Mouse (Mus musculus) bone marrow, adult 2 months (tissue): ENCODE results near the gene Cntnap2. TPM values are rescaled to one million over a fixed set of nuclear protein-coding genes. Genes with fewer than 3 reads are reported as not detected.

Experiments
- H3K27ac ChIP-seq: fragments of 200-500 bp; 2 replicates; pipeline ENCODE4 v1.5.1; 2012; ENCODE audit warnings: low read depth, mild to moderate bottlenecking, control low read depth, inconsistent platforms, low read length; ENCODE audit not compliant: control insufficient read depth, poor library complexity, insufficient read depth
- H3K4me1 ChIP-seq: fragments of 200-500 bp; 2 replicates; pipeline ENCODE4 v1.6.1; 2011; ENCODE audit warnings: low read length; ENCODE audit not compliant: control insufficient read depth, insufficient read depth
- H3K4me3 ChIP-seq: fragments of 200-500 bp; replicated peaks from 2 replicates; pipeline ENCODE3; 2011; ENCODE audit warnings: mild to moderate bottlenecking, low read depth, low read length, control low read depth; ENCODE audit not compliant: control insufficient read depth
- CTCF ChIP-seq: fragments of 200-500 bp; IDR thresholded peaks from 2 replicates; pipeline ENCODE4 v1.5.1; 2011; ENCODE audit warnings: low read length, control low read depth; ENCODE audit not compliant: control insufficient read depth, insufficient read depth
- POLR2A ChIP-seq: fragments of 200-500 bp; IDR thresholded peaks from 2 replicates; pipeline ENCODE4 v1.6.1; 2011; ENCODE audit warnings: low read depth, mild to moderate bottlenecking, control low read depth, low read length, borderline replicate concordance; ENCODE audit not compliant: control insufficient read depth
- WGBS: fragments of 180-500 bp; shearing (Covaris S2); methylation state at CpG from one replicate; pipeline ENCODE4 v1.1.7; 2018; 5-methylcytosine and 5-hydroxymethylcytosine counted together
- polyA plus RNA-seq: library from polyadenylated mRNA; stranded (reverse); fragments of >200 nt; gene quantifications from 2 replicates; pipeline ENCODE4 v1.2.4, GENCODE M21; 2011; ENCODE audit warnings: low replicate concordance; ENCODE audit not compliant: missing spikeins, insufficient read depth, insufficient read length

Cntnap2 gene
- polyA plus RNA-seq, 1 experiment = 0.40 TPM

- Histone ChIP-seq H3K27ac (no peak overlapping the region), H3K4me1 (no peaks in the 10 kb centered on the region), H3K4me3 (no peak overlapping the region)
- TF ChIP-seq POLR2A = no peak
- TF ChIP-seq CTCF = no peak
- 89% methylated on average over 3 of the region's 3 CpGs for WGBS
Observed at GRCm38 (mm10) chr6:47328281-47328680, 2269.1 kb downstream of the Cntnap2 start.

GRCm38 (mm10) chr6:47329212-47329611, 2270.1 kb downstream of the Cntnap2 start:
- Histone ChIP-seq H3K4me1 (no peaks in the 10 kb centered on the region), H3K27ac (no peak overlapping the region), H3K4me3 (no peak overlapping the region)
- WGBS = 48% methylated on average over 4 of the region's 4 CpGs
- TF ChIP-seq POLR2A (no peak), CTCF (no peak)

GRCm38 (mm10) chr6:47333016-47333415, 2273.9 kb downstream of the Cntnap2 start:
- Histone ChIP-seq H3K4me3 (no peak overlapping the region), H3K27ac (no peak overlapping the region), H3K4me1 (no peaks in the 10 kb centered on the region)
- WGBS = 70% methylated on average over 4 of the region's 4 CpGs
- TF ChIP-seq CTCF (no peak), POLR2A (no peak)

GRCm38 (mm10) chr6:47334377-47334776, 2275.2 kb downstream of the Cntnap2 start:
- TF ChIP-seq POLR2A = no peak
- TF ChIP-seq CTCF = no peak
- H3K4me3 ChIP-seq = no peak overlapping the region
- H3K27ac ChIP-seq = no peak overlapping the region
- H3K4me1 ChIP-seq = no peaks in the 10 kb centered on the region
- 81% methylated on average over 2 of the region's 2 CpGs for WGBS

GRCm38 (mm10) chr6:47337300-47337699, 2278.1 kb downstream of the Cntnap2 start:
- 59% methylated on average over 4 of the region's 4 CpGs for WGBS
- Histone ChIP-seq H3K4me3 (no peak overlapping the region), H3K27ac (no peak overlapping the region), H3K4me1 (no peaks in the 10 kb centered on the region)
- TF ChIP-seq CTCF (no peak), POLR2A (no peak)

GRCm38 (mm10) chr6:47338113-47338512, 2279.0 kb downstream of the Cntnap2 start:
- WGBS = 72% methylated on average over 6 of the region's 6 CpGs
- TF ChIP-seq POLR2A (no peak), CTCF (no peak)
- H3K4me1 ChIP-seq = no peaks in the 10 kb centered on the region
- H3K27ac ChIP-seq = no peak overlapping the region
- H3K4me3 ChIP-seq = no peak overlapping the region

GRCm38 (mm10) chr6:47340813-47341502, 2281.8 kb downstream of the Cntnap2 start:
- 60% methylated on average over 4 of the region's 4 CpGs for WGBS
- Histone ChIP-seq H3K4me1 (no peaks in the 10 kb centered on the region), H3K4me3 (no peak overlapping the region), H3K27ac (no peak overlapping the region)
- TF ChIP-seq CTCF = no peak
- no peak for TF ChIP-seq POLR2A

- TF ChIP-seq CTCF (no peak), POLR2A (no peak)
- Histone ChIP-seq H3K27ac (no peak overlapping the region), H3K4me1 (no peaks in the 10 kb centered on the region), H3K4me3 (no peak overlapping the region)
- WGBS = 61% methylated on average over 6 of the region's 6 CpGs
Observed at GRCm38 (mm10) chr6:47341503-47341884, 2282.3 kb downstream of the Cntnap2 start.

GRCm38 (mm10) chr6:47343245-47343644, 2284.1 kb downstream of the Cntnap2 start:
- TF ChIP-seq CTCF (no peak), POLR2A (no peak)
- H3K4me3 ChIP-seq = no peak overlapping the region
- H3K4me1 ChIP-seq = no peaks in the 10 kb centered on the region
- no peak overlapping the region for H3K27ac ChIP-seq
- WGBS = 85% methylated on average over 1 of the region's 1 CpGs
